Mouse (Mus musculus): ENCODE results near the gene Sectm1b. TPM values are rescaled to one million over a fixed set of nuclear protein-coding genes. Genes with fewer than 3 reads are reported as not detected.
"Not testable (repeated sequence)": the region's sequence is repeated elsewhere in the genome, so short reads cannot be mapped to it uniquely, and the experiment has no call there.

Gene Sectm1b
- polyA plus RNA-seq, 1 experiment from 2014 or later: not detected

DNA sequence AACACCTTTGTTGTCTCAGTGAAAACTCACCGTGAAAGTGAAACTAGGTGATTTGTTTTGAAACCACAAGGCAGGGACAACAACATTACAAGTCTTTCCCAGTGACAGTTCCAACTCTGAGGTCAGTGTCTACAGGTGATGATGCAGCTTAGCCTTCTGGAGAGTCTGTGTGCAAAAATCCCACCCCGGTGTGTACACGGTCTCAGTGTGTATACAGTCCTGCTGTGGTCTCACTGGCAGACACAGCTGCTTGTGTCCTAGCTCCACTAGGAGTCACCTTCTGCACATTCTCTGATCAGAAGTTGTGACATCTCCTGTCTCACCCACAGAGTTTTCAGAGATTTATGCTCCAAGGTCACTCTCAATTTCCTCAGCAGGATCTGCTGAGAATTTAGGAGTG is 828 bp upstream of the Sectm1b start:
- ATAC-seq (ENCODE audit: insufficient number of reproducible peaks, insufficient read depth, low FRiP score, low TSS enrichment): no peak
- Histone ChIP-seq H3K36me3 (no peaks in the 10 kb centered on the region), H3K27me3 (no peaks in the 10 kb centered on the region), H3K4me3 (no peak overlapping the region), H3K9me3 (no peaks in the 10 kb centered on the region), H3K4me1 (no peaks in the 10 kb centered on the region), H3K27ac (no peak overlapping the region), H3K9ac (no peak overlapping the region), H3K4me2 (replicated peaks) (no peak overlapping the region)
- 83% methylated on average over 3 of the region's 3 CpGs for WGBS

- no peak overlapping the region for H3K4me3 ChIP-seq
- 81% methylated on average over 8 of the region's 8 CpGs for WGBS
- no peak overlapping the region for H3K27ac ChIP-seq
- no peaks in the 10 kb centered on the region for H3K9me3 ChIP-seq
- no peak overlapping the region for H3K9ac ChIP-seq
- no peaks in the 10 kb centered on the region for H3K4me1 ChIP-seq
- ATAC-seq (ENCODE audit: insufficient number of reproducible peaks, insufficient read depth, low FRiP score, low TSS enrichment): no peak
- no peaks in the 10 kb centered on the region for H3K27me3 ChIP-seq
- no peak overlapping the region for H3K4me2 ChIP-seq (replicated peaks)
- no peaks in the 10 kb centered on the region for H3K36me3 ChIP-seq
Observed at GRCm38 (mm10) chr11:121061615-121062014, 1.8 kb downstream of the Sectm1b start.

GRCm38 (mm10) chr11:121060401-121061067 is 2.8 kb downstream of the Sectm1b start:
- H3K4me2 ChIP-seq (replicated peaks); H3K4me1 ChIP-seq; H3K9me3 ChIP-seq; H3K36me3 ChIP-seq; H3K27me3 ChIP-seq; ATAC-seq (ENCODE audit: insufficient number of reproducible peaks, insufficient read depth, low FRiP score, low TSS enrichment); H3K27ac ChIP-seq; H3K4me3 ChIP-seq; H3K9ac ChIP-seq: not testable (repeated sequence)
- WGBS: 95% methylated on average over 6 of the region's 6 CpGs

DNA sequence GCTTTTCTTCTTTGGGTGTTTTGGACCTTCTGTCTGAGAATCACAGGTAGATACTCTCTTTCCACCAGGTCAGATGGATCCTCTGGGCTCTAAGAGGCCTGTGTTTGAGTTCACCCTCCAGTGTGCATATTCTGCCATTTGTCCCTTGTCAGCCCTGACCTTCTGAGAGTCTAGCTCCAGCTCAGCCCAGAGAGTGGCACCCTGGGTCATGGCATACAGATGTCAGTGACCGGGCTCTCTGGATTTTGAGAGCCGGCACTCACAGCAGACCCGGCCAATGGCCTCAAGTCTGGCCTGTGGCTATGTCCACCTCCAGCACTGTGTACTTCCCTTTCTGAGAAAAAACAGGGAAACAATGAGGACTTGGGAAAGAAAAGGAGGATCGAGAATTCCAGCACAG is 3.9 kb downstream of the Sectm1b start:
- H3K9ac ChIP-seq: no peak overlapping the region
- 89% methylated on average over 4 of the region's 4 CpGs for WGBS
- no peaks in the 10 kb centered on the region for H3K36me3 ChIP-seq
- H3K4me1 ChIP-seq: no peaks in the 10 kb centered on the region
- H3K4me2 ChIP-seq (replicated peaks): no peak overlapping the region
- H3K9me3 ChIP-seq: no peaks in the 10 kb centered on the region
- H3K4me3 ChIP-seq: no peak overlapping the region
- no peak overlapping the region for H3K27ac ChIP-seq
- no peak for ATAC-seq (ENCODE audit: insufficient number of reproducible peaks, insufficient read depth, low FRiP score, low TSS enrichment)
- no peaks in the 10 kb centered on the region for H3K27me3 ChIP-seq

DNA sequence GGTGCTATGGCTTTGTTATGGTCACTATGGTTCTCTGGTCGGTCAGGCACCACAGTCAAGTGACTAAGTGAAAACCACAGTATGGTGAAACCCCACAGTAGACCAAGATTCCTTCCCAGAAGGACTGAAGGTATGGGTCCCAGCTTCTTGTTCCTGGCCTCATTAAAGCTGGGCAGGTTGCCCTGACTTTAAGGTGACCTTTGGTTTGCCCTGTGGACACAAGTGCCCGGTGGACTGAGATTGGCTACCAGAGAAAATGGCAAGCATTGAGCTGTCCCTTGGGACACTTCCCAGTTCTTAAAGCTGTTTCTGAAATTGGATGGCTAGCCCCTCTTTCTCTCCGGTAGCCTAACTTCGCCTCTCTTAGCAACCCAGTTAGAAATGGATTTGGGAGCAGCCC is 4.4 kb downstream of the Sectm1b start:
- Histone ChIP-seq H3K4me2 (replicated peaks) (no peak overlapping the region), H3K9ac (no peak overlapping the region), H3K4me1 (no peaks in the 10 kb centered on the region), H3K36me3 (no peaks in the 10 kb centered on the region), H3K27me3 (no peaks in the 10 kb centered on the region), H3K4me3 (no peak overlapping the region), H3K9me3 (no peaks in the 10 kb centered on the region), H3K27ac (no peak overlapping the region)
- ATAC-seq (ENCODE audit: insufficient number of reproducible peaks, insufficient read depth, low FRiP score, low TSS enrichment): no peak
- 83% methylated on average over 4 of the region's 4 CpGs for WGBS

DNA sequence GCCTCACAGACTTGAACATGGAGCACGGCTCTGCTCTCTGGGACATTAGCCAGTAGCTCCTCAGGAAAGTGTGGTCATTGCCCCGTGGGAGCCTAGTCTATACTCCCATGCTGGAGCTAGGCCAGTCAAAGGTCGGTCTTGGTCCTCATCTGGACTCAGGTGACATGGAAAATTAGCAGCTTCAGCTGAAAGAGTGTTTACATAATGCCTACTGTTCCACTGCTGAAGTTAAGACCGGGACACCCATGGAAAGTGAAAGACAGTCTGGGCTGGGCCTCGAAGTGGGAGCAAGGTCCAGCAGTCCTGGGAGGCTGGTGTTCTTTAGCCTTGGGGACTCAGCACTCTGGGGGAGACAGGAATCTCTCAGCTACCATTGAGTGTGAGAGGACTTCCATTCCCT is 5.2 kb downstream of the Sectm1b start:
- Histone ChIP-seq H3K4me2 (replicated peaks) (no peak overlapping the region), H3K9ac (no peak overlapping the region), H3K36me3 (no peaks in the 10 kb centered on the region), H3K27me3 (no peaks in the 10 kb centered on the region), H3K9me3 (no peaks in the 10 kb centered on the region), H3K4me1 (no peaks in the 10 kb centered on the region), H3K27ac (no peak overlapping the region), H3K4me3 (no peak overlapping the region)
- 76% methylated on average over 5 of the region's 5 CpGs for WGBS
- ATAC-seq (ENCODE audit: insufficient number of reproducible peaks, insufficient read depth, low FRiP score, low TSS enrichment): no peak

GRCm38 (mm10) chr11:121056536-121057236 is 6.7 kb downstream of the Sectm1b start:
- Histone ChIP-seq H3K4me1 (no peaks in the 10 kb centered on the region), H3K27ac (0 out of 2 replicates have a peak overlapping the region, but pooled peaks have one; percentile 3)
- WGBS: 43% methylated on average over 7 of the region's 7 CpGs

GRCm38 (mm10) chr11:121053536-121053935 is 9.8 kb downstream of the Sectm1b start:
- H3K27me3 ChIP-seq: no peaks in the 10 kb centered on the region
- 12% methylated on average over 8 of the region's 8 CpGs for whole genome bisulfite sequencing
- no peaks in the 10 kb centered on the region for H3K36me3 ChIP-seq
- no peak overlapping the region for H3K4me3 ChIP-seq
- 0 out of 2 replicates have a peak, but pooled peaks have one; percentile 35 for ATAC-seq (ENCODE audit: insufficient number of reproducible peaks, insufficient read depth, low FRiP score, low TSS enrichment)
- no peaks in the 10 kb centered on the region for H3K4me1 ChIP-seq
- H3K27ac ChIP-seq: no peak overlapping the region
- no peak overlapping the region for H3K4me2 ChIP-seq (replicated peaks)
- H3K9me3 ChIP-seq: no peaks in the 10 kb centered on the region
- no peak overlapping the region for H3K9ac ChIP-seq

More at GRCm38 (mm10) chr11:121056536-121057236, 6.7 kb downstream of the Sectm1b start:
- ATAC-seq (ENCODE audit: insufficient number of reproducible peaks, insufficient read depth, low FRiP score, low TSS enrichment): no peak
- Histone ChIP-seq H3K4me2 (replicated peaks) (no peak overlapping the region), H3K27me3 (no peaks in the 10 kb centered on the region), H3K9ac (no peak overlapping the region), H3K9me3 (no peaks in the 10 kb centered on the region), H3K4me3 (no peak overlapping the region), H3K36me3 (no peaks in the 10 kb centered on the region)

GRCm38 (mm10) chr11:121052387-121052786 is 11.0 kb downstream of the Sectm1b start:
- Histone ChIP-seq H3K27ac (no peak overlapping the region), H3K36me3 (no peaks in the 10 kb centered on the region), H3K9me3 (no peaks in the 10 kb centered on the region), H3K27me3 (no peaks in the 10 kb centered on the region), H3K4me3 (no peak overlapping the region), H3K9ac (no peak overlapping the region), H3K4me1 (no peaks in the 10 kb centered on the region), H3K4me2 (replicated peaks) (no peak overlapping the region)
- no peak for ATAC-seq (ENCODE audit: insufficient number of reproducible peaks, insufficient read depth, low FRiP score, low TSS enrichment)
- WGBS: 68% methylated on average over 4 of the region's 4 CpGs

- 53% methylated on average over 1 of the region's 1 CpGs for WGBS
- no peak overlapping the region for H3K9ac ChIP-seq
- H3K27ac ChIP-seq: no peak overlapping the region
- no peaks in the 10 kb centered on the region for H3K27me3 ChIP-seq
- no peak for ATAC-seq (ENCODE audit: insufficient number of reproducible peaks, insufficient read depth, low FRiP score, low TSS enrichment)
- no peaks in the 10 kb centered on the region for H3K4me1 ChIP-seq
- H3K9me3 ChIP-seq: no peaks in the 10 kb centered on the region
- no peaks in the 10 kb centered on the region for H3K36me3 ChIP-seq
- no peak overlapping the region for H3K4me2 ChIP-seq (replicated peaks)
- no peak overlapping the region for H3K4me3 ChIP-seq
Observed at GRCm38 (mm10) chr11:121051793-121052192, 11.6 kb downstream of the Sectm1b start.

DNA sequence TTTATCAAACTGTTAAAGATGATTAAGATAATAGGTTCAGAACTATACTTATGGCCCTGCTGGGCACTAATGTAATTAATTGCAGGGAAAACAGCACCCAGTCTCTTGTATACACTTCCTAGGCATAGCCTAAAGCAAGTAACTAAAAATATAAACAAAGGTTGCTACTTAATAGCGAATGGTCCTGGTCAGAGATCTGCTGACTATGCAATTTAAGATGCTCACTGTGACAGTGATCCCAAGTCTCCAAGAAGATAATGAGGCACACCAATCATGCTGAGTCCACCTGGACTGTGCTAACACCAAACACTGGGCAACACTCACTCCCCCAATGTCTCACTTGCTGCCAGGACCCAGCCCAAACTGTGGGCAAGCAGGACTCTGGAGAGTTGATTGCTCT is 13.5 kb downstream of the Sectm1b start:
- no peak for ATAC-seq (ENCODE audit: insufficient number of reproducible peaks, insufficient read depth, low FRiP score, low TSS enrichment)
- 50% methylated on average over 1 of the region's 1 CpGs for WGBS
- H3K9ac ChIP-seq: no peak overlapping the region
- H3K36me3 ChIP-seq: no peaks in the 10 kb centered on the region
- no peak overlapping the region for H3K4me3 ChIP-seq
- H3K4me2 ChIP-seq (replicated peaks): no peak overlapping the region
- no peaks in the 10 kb centered on the region for H3K9me3 ChIP-seq
- H3K27me3 ChIP-seq: no peaks in the 10 kb centered on the region
- H3K27ac ChIP-seq: no peak overlapping the region
- no peaks in the 10 kb centered on the region for H3K4me1 ChIP-seq

GRCm38 (mm10) chr11:121047826-121048399 is 15.5 kb downstream of the Sectm1b start:
- H3K9ac ChIP-seq: no peak overlapping the region
- no peaks in the 10 kb centered on the region for H3K36me3 ChIP-seq
- no peak overlapping the region for H3K4me3 ChIP-seq
- no peak overlapping the region for H3K4me2 ChIP-seq (replicated peaks)
- WGBS: 21% methylated on average over 2 of the region's 2 CpGs
- 0 out of 2 replicates have a peak overlapping the region, but pooled peaks have one; percentile 14 for H3K27ac ChIP-seq
- ATAC-seq (ENCODE audit: insufficient number of reproducible peaks, insufficient read depth, low FRiP score, low TSS enrichment): no peak
- H3K27me3 ChIP-seq: no peaks in the 10 kb centered on the region
- no peaks in the 10 kb centered on the region for H3K9me3 ChIP-seq
- no peaks in the 10 kb centered on the region for H3K4me1 ChIP-seq
